Mouse (Mus musculus) erythroblast, embryonic 14.5 days (primary cell): ENCODE results near the gene Dok1. TPM values are rescaled to one million over a fixed set of nuclear protein-coding genes. Genes with fewer than 3 reads are reported as not detected.
A peak's percentile ranks its signal among the peaks of the same experiment; 100 is the strongest.

Experiments used
- H3K27me3 ChIP-seq: 2 replicates; pipeline ENCODE4 v1.6.1; 2012; ENCODE audit warnings: inconsistent platforms; ENCODE audit not compliant: control insufficient read depth
- H3K36me3 ChIP-seq: 2 replicates; pipeline ENCODE4 v1.6.1; 2012; ENCODE audit warnings: mild to moderate bottlenecking, inconsistent platforms; ENCODE audit not compliant: control insufficient read depth
- H3K4me1 ChIP-seq: 2 replicates; pipeline ENCODE4 v1.6.1; 2012; ENCODE audit warnings: inconsistent platforms; ENCODE audit not compliant: control insufficient read depth
- H3K4me3 ChIP-seq: replicated peaks from 2 replicates; pipeline ENCODE3; 2012; ENCODE audit warnings: moderate library complexity, mild to moderate bottlenecking, inconsistent platforms
- H3K9me3 ChIP-seq: 2 replicates; pipeline ENCODE4 v1.6.1; 2012; ENCODE audit warnings: low read length, inconsistent platforms, mixed read lengths; ENCODE audit not compliant: control insufficient read depth
- GATA1 ChIP-seq: IDR thresholded peaks from 2 replicates; pipeline ENCODE4 v1.6.1; 2012; ENCODE audit warnings: low read length, inconsistent platforms, mixed read lengths
- TAL1 ChIP-seq: IDR thresholded peaks from 3 replicates; pipeline ENCODE4 v1.6.1; 2012; ENCODE audit warnings: low read length, inconsistent platforms, mixed read lengths
- polyA plus RNA-seq: library from polyadenylated mRNA; stranded (reverse); fragments of >175 nt; gene quantifications from 2 replicates; pipeline ENCODE4 v1.2.3, GENCODE M21; 2012

Dok1 gene
- polyA plus RNA-seq, 1 experiment: 28.7 TPM

GRCm38 (mm10) chr6:83023786-83024185 is 9.5 kb downstream of the Dok1 start:
- no peaks in the 10 kb centered on the region for H3K27me3 ChIP-seq
- H3K4me3 ChIP-seq: no peak overlapping the region
- H3K4me1 ChIP-seq: peaks cover 91% of the 10 kb centered on the region
- H3K9me3 ChIP-seq: no peaks in the 10 kb centered on the region
- H3K36me3 ChIP-seq: peaks cover 77% of the 10 kb centered on the region
- TF ChIP-seq TAL1 (no peak), GATA1 (no peak)

DNA sequence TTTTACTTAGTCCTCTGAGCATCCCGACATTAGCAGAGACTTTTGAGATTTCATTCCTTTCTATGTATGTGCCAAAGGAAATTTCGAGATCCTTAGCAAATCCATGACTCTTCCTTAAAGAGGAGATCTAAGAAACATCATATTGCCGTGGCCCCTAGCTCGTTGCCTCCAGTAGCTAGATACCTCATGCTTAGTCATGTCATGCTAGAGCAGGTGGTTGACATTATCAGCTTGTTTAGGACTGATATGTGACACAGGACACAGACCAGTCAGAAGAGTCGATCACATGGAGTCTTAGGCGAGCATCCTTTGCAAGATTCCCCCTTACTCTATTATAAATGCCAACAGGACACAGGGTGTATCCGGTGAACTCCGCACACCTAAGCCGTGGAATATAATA is 10.3 kb downstream of the Dok1 start:
- Histone ChIP-seq H3K27me3 (no peaks in the 10 kb centered on the region), H3K4me3 (peak overlapping the region; percentile 12), H3K9me3 (no peaks in the 10 kb centered on the region), H3K4me1 (peaks cover 93% of the 10 kb centered on the region), H3K36me3 (peaks cover 77% of the 10 kb centered on the region)
- TF ChIP-seq GATA1 (peak; percentile 18; the same call in 1 of the 2 replicates), TAL1 (peak; percentile 16; the same call in 1 of the 3 replicates)

DNA sequence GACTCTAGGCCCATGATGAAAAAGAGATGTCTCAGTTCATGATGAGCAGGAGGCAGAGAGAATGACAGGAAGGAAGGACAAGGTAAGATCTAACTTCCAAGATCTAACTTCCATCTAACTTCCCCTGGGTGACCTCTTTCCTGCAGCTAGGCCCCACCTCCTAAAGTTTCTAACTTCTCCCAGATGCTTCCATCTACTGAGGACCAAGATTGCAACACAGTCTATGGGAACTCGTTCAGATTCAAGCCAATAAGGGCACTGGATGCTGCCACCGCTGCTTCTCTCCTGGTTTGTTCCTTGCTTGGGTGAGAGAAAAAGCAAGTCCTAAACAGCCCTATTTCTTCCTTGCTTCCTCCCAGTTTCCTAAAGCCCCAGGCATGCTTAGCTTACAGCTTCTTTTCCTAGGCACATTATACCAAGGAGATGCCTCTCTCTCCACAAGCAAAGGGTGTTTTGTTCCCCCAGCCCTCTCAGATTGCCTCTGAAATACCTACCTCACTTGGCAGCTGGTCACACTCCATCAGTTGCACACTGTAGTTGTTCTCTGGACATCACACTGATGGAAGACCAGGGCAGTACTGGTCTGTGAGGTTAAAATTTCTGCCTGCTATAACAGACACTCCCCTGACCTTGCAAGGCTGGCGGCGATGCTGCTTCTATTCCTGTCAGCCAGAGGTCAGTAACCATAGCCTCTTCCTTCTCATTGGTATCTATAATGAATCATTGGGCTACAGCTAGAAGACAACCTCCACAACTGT is 12.3 kb downstream of the Dok1 start:
- no peak for TF ChIP-seq GATA1
- no peak for TF ChIP-seq TAL1
- Histone ChIP-seq H3K4me3 (no peak overlapping the region), H3K9me3 (no peaks in the 10 kb centered on the region), H3K27me3 (no peaks in the 10 kb centered on the region), H3K36me3 (peaks cover 70% of the 10 kb centered on the region), H3K4me1 (peaks cover 97% of the 10 kb centered on the region)

DNA sequence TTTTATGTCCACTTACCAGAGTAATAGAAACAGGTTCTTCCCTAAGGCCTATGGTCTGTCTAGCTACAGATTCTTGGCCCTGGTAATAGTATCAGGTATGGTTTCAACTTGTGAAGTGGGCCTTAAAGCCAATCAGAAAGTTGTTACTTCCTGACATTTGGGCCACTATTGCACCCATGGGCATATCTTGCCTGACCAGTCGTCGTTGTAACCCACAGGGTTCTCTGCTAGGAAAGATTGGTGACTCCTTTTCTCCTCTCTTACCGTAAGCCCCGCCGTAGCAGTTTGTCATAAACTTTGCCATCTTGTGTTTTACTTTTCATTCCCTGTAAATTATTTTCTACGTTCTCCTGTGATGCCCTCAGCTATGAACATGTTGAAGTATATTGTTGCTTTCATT is 13.2 kb downstream of the Dok1 start:
- H3K27me3 ChIP-seq: no peaks in the 10 kb centered on the region
- H3K4me3 ChIP-seq: peak overlapping the region; percentile 29
- peaks cover 68% of the 10 kb centered on the region for H3K36me3 ChIP-seq
- H3K4me1 ChIP-seq: peaks cover 100% of the 10 kb centered on the region
- no peaks in the 10 kb centered on the region for H3K9me3 ChIP-seq
- TF ChIP-seq TAL1 (peak; percentile 79), GATA1 (peak; percentile 65)

- TF ChIP-seq TAL1: no peak
- TF ChIP-seq GATA1: no peak
- peaks cover 100% of the 10 kb centered on the region for H3K4me1 ChIP-seq
Measured at GRCm38 (mm10) chr6:83019044-83019443, 14.2 kb downstream of the Dok1 start.

GRCm38 (mm10) chr6:83017190-83017589 is 16.1 kb downstream of the Dok1 start:
- no peak for TF ChIP-seq GATA1
- no peak for TF ChIP-seq TAL1
- Histone ChIP-seq H3K9me3 (no peaks in the 10 kb centered on the region), H3K27me3 (no peaks in the 10 kb centered on the region), H3K36me3 (peaks cover 51% of the 10 kb centered on the region), H3K4me3 (peak overlapping the region; percentile 3), H3K4me1 (peaks cover 99% of the 10 kb centered on the region)

More at GRCm38 (mm10) chr6:83019044-83019443, 14.2 kb downstream of the Dok1 start:
- Histone ChIP-seq H3K9me3 (no peaks in the 10 kb centered on the region), H3K4me3 (no peak overlapping the region), H3K36me3 (peaks cover 58% of the 10 kb centered on the region), H3K27me3 (no peaks in the 10 kb centered on the region)

GRCm38 (mm10) chr6:83015749-83016148 is 17.5 kb downstream of the Dok1 start:
- Histone ChIP-seq H3K4me3 (peak overlapping the region; percentile 64), H3K36me3 (peaks cover 42% of the 10 kb centered on the region), H3K4me1 (peaks cover 99% of the 10 kb centered on the region), H3K27me3 (no peaks in the 10 kb centered on the region), H3K9me3 (no peaks in the 10 kb centered on the region)
- TF ChIP-seq GATA1 (no peak), TAL1 (no peak)

GRCm38 (mm10) chr6:83014482-83015466 is 18.5 kb downstream of the Dok1 start:
- Histone ChIP-seq H3K27me3 (no peaks in the 10 kb centered on the region), H3K4me1 (peaks cover 99% of the 10 kb centered on the region), H3K36me3 (peaks cover 41% of the 10 kb centered on the region), H3K4me3 (peak overlapping the region; percentile 64), H3K9me3 (no peaks in the 10 kb centered on the region)
- peak; percentile 93 for TF ChIP-seq GATA1
- TF ChIP-seq TAL1: peak; percentile 82

GRCm38 (mm10) chr6:83013444-83013843 is 19.8 kb downstream of the Dok1 start:
- Histone ChIP-seq H3K4me3 (peak overlapping the region; percentile 64), H3K9me3 (peaks cover under 1% of the 10 kb centered on the region; the same call in 1 of the 2 replicates), H3K36me3 (peaks cover 32% of the 10 kb centered on the region), H3K4me1 (peaks cover 99% of the 10 kb centered on the region), H3K27me3 (no peaks in the 10 kb centered on the region)
- no peak for TF ChIP-seq TAL1
- no peak for TF ChIP-seq GATA1
